Mouse (Mus musculus) left cerebral cortex, adult 6 months (tissue): Measurements from ENCODE around the gene Gm5678. TPM values are rescaled to one million over a fixed set of nuclear protein-coding genes. Genes with fewer than 3 reads are reported as not detected.

Experiments used
- long read RNA-seq, 2 experiments: library from polyadenylated mRNA; unstranded; transcript quantifications; one replicate each; pipeline ENCODE4 v2.0.0; 2019 to 2020
- polyA plus RNA-seq: library from polyadenylated mRNA; unstranded; fragments of <200 nt; fragmentation: Nextera tagmentation; gene quantifications from 2 replicates; pipeline ENCODE4 v1.2.3, GENCODE M21; 2021

The Gm5678 gene
- 0.49 and 1.2 TPM in 2 replicates for polyA plus RNA-seq
- long read RNA-seq, experiment 1, partial matches to known transcripts = 0 of 1 reads
- long read RNA-seq, experiment 1, other reads (novel, unspliced or antisense) = 0 of 1 reads
- long read RNA-seq, experiment 2, partial matches to known transcripts = 0 of 1 reads
- long read RNA-seq, experiment 2, other reads (novel, unspliced or antisense) = 0 of 1 reads

DNA sequence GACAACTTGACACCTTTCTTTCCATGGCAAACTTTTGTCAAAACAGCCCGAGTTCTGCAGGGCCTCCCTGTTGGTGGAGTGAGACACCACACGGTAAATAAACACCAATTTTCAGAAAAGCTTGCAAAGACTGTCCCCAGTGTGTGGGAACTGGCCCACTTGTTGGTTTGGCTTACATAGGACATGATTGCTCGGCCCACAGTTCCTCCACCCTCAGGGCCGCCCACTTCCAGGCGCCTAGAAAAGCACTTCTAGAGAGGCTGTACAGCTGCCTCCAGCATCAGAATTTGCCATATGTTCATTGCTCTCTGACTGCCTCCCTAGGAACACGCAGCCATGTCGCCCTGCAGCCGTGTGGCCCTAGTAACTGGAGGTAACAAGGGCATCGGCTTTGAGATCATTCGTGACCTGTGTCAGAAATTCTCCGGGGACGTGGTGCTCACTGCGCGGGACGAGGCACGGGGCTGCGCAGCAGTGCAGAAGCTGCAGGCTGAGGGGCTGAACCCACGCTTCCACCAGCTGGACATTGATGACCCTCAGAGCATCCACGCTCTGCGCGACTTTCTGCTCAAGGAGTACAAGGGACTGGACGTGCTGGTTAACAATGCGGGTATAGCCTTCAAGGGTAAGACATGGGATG lies at the start of gene Gm5678:
Gene Gm5678, plus strand, starts transcription at position 337 of the 640 bp plus-strand sequence.

DNA sequence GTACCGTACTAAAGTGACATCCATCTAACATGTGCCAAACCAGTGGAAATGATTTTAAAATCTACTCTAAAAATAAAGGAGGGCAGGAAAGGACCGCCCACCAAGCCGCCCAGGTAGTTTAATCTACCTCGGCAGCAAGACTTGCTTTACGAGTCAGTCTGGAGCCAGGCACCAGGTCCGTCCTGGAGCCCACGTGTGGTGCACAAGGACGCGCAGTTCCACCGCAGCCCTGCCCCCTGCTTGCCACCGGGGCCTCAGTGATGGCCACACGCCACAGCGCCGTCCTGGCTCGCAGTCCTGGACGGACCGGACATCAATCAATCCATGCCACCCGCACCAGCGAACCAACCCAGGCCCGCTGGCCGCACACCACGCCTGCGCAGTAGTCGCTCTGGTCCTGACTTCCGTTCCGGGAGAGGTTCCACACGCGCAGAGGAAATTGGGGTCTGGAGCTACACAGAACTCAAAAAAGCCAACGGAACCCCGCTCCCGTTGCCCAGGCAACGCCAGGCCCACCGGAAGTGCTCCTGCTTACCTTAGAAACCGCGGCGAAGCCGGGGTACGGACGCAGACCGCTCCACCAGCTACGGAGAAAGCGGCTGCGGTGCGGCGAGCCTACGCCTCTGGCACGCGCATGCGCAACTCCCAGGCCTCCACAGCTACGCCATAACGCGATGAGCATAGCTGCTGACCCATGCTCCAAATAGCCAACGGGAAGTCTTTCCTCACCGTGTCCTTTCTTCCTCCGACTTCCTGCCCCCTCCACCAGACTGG lies 24.3 kb upstream of the Gm5678 start, which contains the start of gene Setd4:
Gene Setd4, minus strand, starts transcription at position 625 of the 774 bp plus-strand sequence.

DNA sequence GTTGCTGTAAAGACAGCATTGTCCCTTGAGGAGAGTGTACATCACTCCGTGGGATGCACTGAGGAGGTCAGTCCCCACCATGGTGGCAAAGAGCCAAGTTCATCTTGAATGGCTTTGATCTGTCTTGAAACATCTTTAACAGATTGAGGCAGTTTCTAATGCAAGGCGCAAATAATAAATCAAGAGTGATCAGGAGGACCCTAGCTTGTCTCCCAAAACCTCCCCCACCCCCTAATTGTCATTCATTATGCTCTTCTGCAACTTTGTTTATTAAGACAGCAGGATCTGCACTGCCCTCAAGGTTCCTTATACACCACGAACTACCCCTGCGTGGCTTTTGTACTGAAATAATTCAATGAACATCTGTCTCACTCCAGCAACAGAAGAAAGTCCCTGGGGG lies 22.3 kb upstream of the Gm5678 start, which contains the start of gene Cbr1:
Gene Cbr1, plus strand, starts transcription at position 301 of the 400 bp plus-strand sequence.

Other genes with a start within 250 kb of the Gm5678 start
- 3.0 and 3.1 TPM in 2 replicates for gene Setd4, start 24.0 kb upstream of the Gm5678 start, polyA plus RNA-seq
- gene Cbr1, start 22.2 kb upstream of the Gm5678 start, polyA plus RNA-seq = 96.0 and 120 TPM in 2 replicates
- 17.9 and 23.6 TPM in 2 replicates for gene Cbr3, start 55.1 kb downstream of the Gm5678 start, polyA plus RNA-seq
- 25.3 and 26.1 TPM in 2 replicates for gene Dop1b, start 83.8 kb downstream of the Gm5678 start, polyA plus RNA-seq
- 6.6 and 19.1 TPM in 2 replicates for gene Morc3, start 204.0 kb downstream of the Gm5678 start, polyA plus RNA-seq